Mouse (Mus musculus) G1E (cell line): ENCODE results near the gene Emc9.

Experiments used
- CTCF ChIP-seq: IDR thresholded peaks from 2 replicates; pipeline ENCODE4 v1.5.1; 2012; ENCODE audit warnings: low read depth, low read length, inconsistent platforms, mixed read lengths
- GATA1 ChIP-seq: IDR thresholded peaks from 2 replicates; pipeline ENCODE4 v1.6.1; 2012; ENCODE audit warnings: borderline replicate concordance, low read length, inconsistent platforms, mixed read lengths
- POLR2AphosphoS5 ChIP-seq: IDR thresholded peaks from 2 replicates; pipeline ENCODE4 v1.6.1; 2012; ENCODE audit warnings: low read depth, low read length, inconsistent platforms; ENCODE audit not compliant: insufficient replicate concordance
- TAL1 ChIP-seq: conservative IDR thresholded peaks from 2 replicates; pipeline ENCODE4 v1.6.1; 2012; ENCODE audit warnings: low read depth, low read length, inconsistent platforms, mixed read lengths

DNA sequence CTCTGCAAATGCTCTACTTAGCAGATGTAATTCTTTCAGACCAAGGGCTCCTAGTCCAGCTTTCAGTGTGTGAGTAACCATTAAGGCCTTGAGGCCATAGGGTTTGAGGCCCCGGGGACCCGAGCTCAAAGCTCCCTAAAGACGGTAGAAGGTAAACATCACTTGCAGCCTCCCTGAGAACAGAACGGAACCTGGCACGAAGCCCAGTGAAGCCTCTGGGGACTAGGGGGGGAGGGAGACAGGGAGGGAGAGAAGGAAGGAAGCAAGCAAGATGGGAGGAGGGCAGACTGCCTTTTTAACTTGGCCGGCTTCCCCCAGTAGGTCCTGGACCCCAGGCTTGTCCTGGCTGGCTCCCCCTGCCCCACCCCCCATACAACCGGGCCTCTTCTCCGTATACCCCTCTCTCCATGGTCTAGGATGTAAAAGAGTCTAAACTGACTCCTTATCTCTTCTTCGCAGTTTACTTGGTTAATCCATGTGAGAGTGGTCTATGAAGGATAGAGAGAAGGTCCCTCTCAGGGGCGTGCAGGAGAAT lies 44.2 kb downstream of the Emc9 start:
- TF ChIP-seq CTCF (no peak), GATA1 (no peak), TAL1 (no peak), POLR2AphosphoS5 (no peak)
